ENCODE assay signal across 14 mouse cellular contexts in genomic region chr9:71666432-71666831, GRCm38 (mm10).
DNase-seq lines count a peak whose midpoint lies in the region; ATAC-seq and TF ChIP-seq lines count a peak whose summit lies in the region.
"Had no signal": no experiment of that assay in that cellular context is flagged by ENCODE, and none has a peak within 500 bp of the region (broad histone marks: within the 10 kb centered on the region; RNA-seq: fewer than 3 reads in every experiment).

No protein-coding gene starts in this region.

- H3K9ac ChIP-seq in kidney, postnatal 0 days (ENCODE audit: low read depth, low read length): no peak overlapping the region
- H3K9ac ChIP-seq in heart, embryonic 11.5 days (ENCODE audit: low read depth, low read length): no peak overlapping the region
- no peak overlapping the region for H3K9ac ChIP-seq in limb, embryonic 15.5 days
- no peak overlapping the region for H3K9ac ChIP-seq in stomach, embryonic 15.5 days
- H3K9ac ChIP-seq: neural tube, embryonic 13.5 days had no signal

- no peak overlapping the region for H3K4me2 ChIP-seq in kidney, postnatal 0 days (ENCODE audit: low read length)
- H3K4me2 ChIP-seq in heart, embryonic 11.5 days: no peak overlapping the region
- no peak overlapping the region for H3K4me2 ChIP-seq in limb, embryonic 15.5 days
- H3K4me2 ChIP-seq in stomach, embryonic 15.5 days: no peak overlapping the region
- H3K4me2 ChIP-seq: neural tube, embryonic 13.5 days had no signal

- no peaks in the 10 kb centered on the region for H3K36me3 ChIP-seq in kidney, postnatal 0 days (ENCODE audit: insufficient read depth, low read length)
- H3K36me3 ChIP-seq in heart, embryonic 11.5 days (ENCODE audit: control insufficient read depth, insufficient read depth, low read length): no peaks in the 10 kb centered on the region
- H3K36me3 ChIP-seq in limb, embryonic 15.5 days: no peaks in the 10 kb centered on the region
- H3K36me3 ChIP-seq in stomach, embryonic 15.5 days: no peaks in the 10 kb centered on the region
- H3K36me3 ChIP-seq: neural tube, embryonic 13.5 days had no signal

- H3K9me3 ChIP-seq in kidney, postnatal 0 days (replicated peaks; ENCODE audit: low read length): no peaks in the 10 kb centered on the region
- no peaks in the 10 kb centered on the region for H3K9me3 ChIP-seq in heart, embryonic 11.5 days (replicated peaks; ENCODE audit: control insufficient read depth, low read length)
- H3K9me3 ChIP-seq in limb, embryonic 15.5 days: no peaks in the 10 kb centered on the region
- H3K9me3 ChIP-seq in stomach, embryonic 15.5 days: no peaks in the 10 kb centered on the region
- H3K9me3 ChIP-seq: megakaryocyte, embryonic 14.5 days; neural tube, embryonic 13.5 days had no signal

- ATAC-seq in kidney, postnatal 0 days (replicated peaks; ENCODE audit: low FRiP score, low read depth): no peak
- no peak for ATAC-seq in heart, embryonic 11.5 days (replicated peaks; ENCODE audit: insufficient number of reproducible peaks, low FRiP score, low TSS enrichment)
- no peak for ATAC-seq in limb, embryonic 15.5 days (ENCODE audit: insufficient number of reproducible peaks, low FRiP score, low TSS enrichment, low read depth)
- no peak for ATAC-seq in stomach, embryonic 15.5 days (ENCODE audit: insufficient read depth, low FRiP score, low read depth)
- ATAC-seq in activated CD4-positive, CD25-positive, alpha-beta regulatory T cell, adult 4 months: no peak
- ATAC-seq: forebrain, embryonic 16.5 days had no signal

- DNase-seq in kidney, postnatal 0 days (ENCODE audit: low spot score): no peak
- no peak for DNase-seq in kidney, adult 18-20 months
- DNase-seq in cerebellum, postnatal 36 days: no peak
- no peak for DNase-seq in natural killer cell, adult 2 months (ENCODE audit: low spot score in 2 of 2)
- DNase-seq: kidney, postnatal 25 days; right cerebral cortex, postnatal 14 days; thymus, adult 2 months had no signal

- peaks cover 19% of the 10 kb centered on the region for H3K4me1 ChIP-seq in kidney, postnatal 0 days (replicated peaks; ENCODE audit: insufficient read depth, low read length)
- H3K4me1 ChIP-seq in heart, embryonic 11.5 days (ENCODE audit: control insufficient read depth, insufficient read depth, low read length): peaks cover 65% of the 10 kb centered on the region
- H3K4me1 ChIP-seq in limb, embryonic 15.5 days: peaks cover 18% of the 10 kb centered on the region
- H3K4me1 ChIP-seq in stomach, embryonic 15.5 days: peaks cover 24% of the 10 kb centered on the region
- H3K4me1 ChIP-seq: megakaryocyte, embryonic 14.5 days had no signal

- no peak overlapping the region for H3K4me3 ChIP-seq in kidney, postnatal 0 days (replicated peaks; ENCODE audit: low read depth, low read length)
- H3K4me3 ChIP-seq in heart, embryonic 11.5 days (ENCODE audit: low read depth, low read length): no peak overlapping the region
- no peak overlapping the region for H3K4me3 ChIP-seq in limb, embryonic 15.5 days
- H3K4me3 ChIP-seq in stomach, embryonic 15.5 days (replicated peaks): no peak overlapping the region
- H3K4me3 ChIP-seq: megakaryocyte, embryonic 14.5 days; neural tube, embryonic 13.5 days had no signal

- WGBS in kidney, postnatal 0 days: 66% methylated on average over 6 of the region's 6 CpGs
- WGBS in heart, embryonic 11.5 days (ENCODE audit: insufficient replicate concordance): 37% methylated on average over 6 of the region's 6 CpGs
- 59% methylated on average over 6 of the region's 6 CpGs for WGBS in limb, embryonic 15.5 days
- 43% methylated on average over 6 of the region's 6 CpGs for WGBS in stomach, embryonic 15.5 days

- H3K27ac ChIP-seq in kidney, postnatal 0 days: peak overlapping the region; percentile 74; the same call in 1 of the 2 replicates
- H3K27ac ChIP-seq in heart, embryonic 11.5 days (ENCODE audit: low read depth, low read length): peak overlapping the region; percentile 57; the same call in 1 of the 2 replicates
- H3K27ac ChIP-seq in limb, embryonic 15.5 days: peak overlapping the region; percentile 9; the same call in 1 of the 2 replicates
- peak overlapping the region; percentile 66 for H3K27ac ChIP-seq in stomach, embryonic 15.5 days
- H3K27ac ChIP-seq: neural tube, embryonic 13.5 days had no signal

- TF ChIP-seq CTCF in kidney, postnatal 0 days (IDR thresholded peaks at IDR 0.05; ENCODE audit: low read depth): no peak

- H3K27me3 ChIP-seq in kidney, postnatal 0 days (ENCODE audit: insufficient read depth, low read length): no peaks in the 10 kb centered on the region
- no peaks in the 10 kb centered on the region for H3K27me3 ChIP-seq in heart, embryonic 11.5 days (ENCODE audit: control insufficient read depth, insufficient read depth, low read length)
- H3K27me3 ChIP-seq in limb, embryonic 15.5 days: no peaks in the 10 kb centered on the region
- no peaks in the 10 kb centered on the region for H3K27me3 ChIP-seq in stomach, embryonic 15.5 days (replicated peaks)
- H3K27me3 ChIP-seq: neural tube, embryonic 13.5 days had no signal

Comparison
In these comparisons a context has a peak if more than half of its experiments do, and no peak if none do; other contexts are left out.
1. H3K27ac ChIP-seq: peak in every context shown above with its lines; median percentile 74 in kidney, postnatal 0 days; 66 in stomach, embryonic 15.5 days; 57 in heart, embryonic 11.5 days; 9 in limb, embryonic 15.5 days.